Mouse (Mus musculus) MEL (cell line): ENCODE data around the gene Smarcb1. TPM values are rescaled to one million over a fixed set of nuclear protein-coding genes. Genes with fewer than 3 reads are reported as not detected.

Experiments
- DNase-seq: peaks from one replicate; pipeline ENCODE4 v3.0.0; 2011; ENCODE audit warnings: low read depth, low spot score
- H3K27ac ChIP-seq: 2 replicates; pipeline ENCODE4 v1.5.1; 2012; ENCODE audit warnings: low read depth, mild to moderate bottlenecking, control low read depth, low read length, moderate library complexity; ENCODE audit not compliant: control insufficient read depth
- H3K27me3 ChIP-seq, 2 experiments: fragments of 150-350 bp in 1 of 2; sonication (generic) in 1 of 2; 2 replicates each; pipeline ENCODE4 v1.6.1; 2012; ENCODE audit warnings: low read length in 2 of 2, mild to moderate bottlenecking in 2 of 2, improper control_type of control experiment in 1 of 2, moderate library complexity in 1 of 2; ENCODE audit not compliant: insufficient read depth in 2 of 2, control insufficient read depth in 1 of 2
- H3K36me3 ChIP-seq, 2 experiments: 2 replicates each; pipeline ENCODE4 v1.6.1; 2012 to 2014; ENCODE audit warnings: low read length in 2 of 2, improper control_type of control experiment in 1 of 2, inconsistent platforms in 1 of 2, mild to moderate bottlenecking in 1 of 2; ENCODE audit not compliant: insufficient read depth in 2 of 2, control insufficient read depth in 1 of 2
- H3K4me1 ChIP-seq, 2 experiments: fragments of 150-350 bp in 1 of 2; sonication (generic) in 1 of 2; 2 replicates each; pipeline ENCODE4 v1.6.1; 2012; ENCODE audit warnings: low read length in 2 of 2, improper control_type of control experiment in 1 of 2, mild to moderate bottlenecking in 1 of 2; ENCODE audit not compliant: insufficient read depth in 2 of 2, control insufficient read depth in 1 of 2
- H3K4me3 ChIP-seq, 2 experiments: fragments of 150-350 bp in 1 of 2; sonication (generic) in 1 of 2; 2 replicates each; pipeline ENCODE4 v1.5.1; 2012; ENCODE audit warnings: low read depth in 2 of 2, low read length in 2 of 2, mild to moderate bottlenecking in 2 of 2, moderate library complexity in 2 of 2, control low read depth in 1 of 2, improper control_type of control experiment in 1 of 2; ENCODE audit not compliant: control insufficient read depth in 1 of 2, insufficient read depth in 1 of 2
- H3K79me2 ChIP-seq: 2 replicates; pipeline ENCODE4 v1.6.1; 2012; ENCODE audit warnings: mild to moderate bottlenecking, low read length, moderate library complexity; ENCODE audit not compliant: control insufficient read depth, poor library complexity, insufficient read depth
- H3K9ac ChIP-seq: 2 replicates; pipeline ENCODE4 v1.6.1; 2012; ENCODE audit warnings: low read depth, mild to moderate bottlenecking, control low read depth, low read length, moderate library complexity; ENCODE audit not compliant: control insufficient read depth, poor library complexity, severe bottlenecking
- H3K9me3 ChIP-seq: fragments of 150-350 bp; sonication (generic); replicated peaks from 2 replicates; pipeline ENCODE4 v1.6.1; 2012; ENCODE audit warnings: mild to moderate bottlenecking, low read length, improper control_type of control experiment, moderate library complexity; ENCODE audit not compliant: insufficient read depth
- CHD2 ChIP-seq: IDR thresholded peaks from 2 replicates; pipeline ENCODE4 v1.6.1; 2011; ENCODE audit warnings: low read length, improper control_type of control experiment
- CTCF ChIP-seq, 3 experiments: IDR thresholded peaks in 2 of 3; conservative IDR thresholded peaks in 1 of 3; 2 replicates each; pipeline ENCODE4 v1.5.1; 2011 to 2012; ENCODE audit warnings: low read length in 3 of 3, low read depth in 2 of 3, mild to moderate bottlenecking in 2 of 3, improper control_type of control experiment in 1 of 3, inconsistent platforms in 1 of 3, mixed read lengths in 1 of 3, moderate library complexity in 1 of 3; ENCODE audit not compliant: control insufficient read depth in 1 of 3, insufficient read depth in 1 of 3, poor library complexity in 1 of 3, severe bottlenecking in 1 of 3
- E2F4 ChIP-seq: IDR thresholded peaks from 2 replicates; pipeline ENCODE4 v1.6.1; 2011; ENCODE audit warnings: low read depth, low read length, improper control_type of control experiment, borderline replicate concordance
- ELF1 ChIP-seq: IDR thresholded peaks from 2 replicates; pipeline ENCODE4 v1.6.1; 2014; ENCODE audit warnings: low read depth, mild to moderate bottlenecking, inconsistent platforms, low read length, improper control_type of control experiment, moderate library complexity
- EP300 ChIP-seq, 2 experiments: IDR thresholded peaks; 2 replicates each; pipeline ENCODE4 v1.6.1; 2011; ENCODE audit warnings: improper control_type of control experiment in 2 of 2, low read length in 2 of 2, low read depth in 1 of 2, mild to moderate bottlenecking in 1 of 2
- ETS1 ChIP-seq: IDR thresholded peaks from 2 replicates; pipeline ENCODE4 v1.6.1; 2012; ENCODE audit warnings: low read depth, mild to moderate bottlenecking, inconsistent platforms, low read length, improper control_type of control experiment, moderate library complexity
- MAX ChIP-seq: IDR thresholded peaks from 2 replicates; pipeline ENCODE4 v1.6.1; 2011; ENCODE audit warnings: low read length, improper control_type of control experiment
- MAZ ChIP-seq: IDR thresholded peaks from 2 replicates; pipeline ENCODE4 v1.6.1; 2012; ENCODE audit warnings: low read depth, mild to moderate bottlenecking, inconsistent platforms, low read length, improper control_type of control experiment
- MEF2A ChIP-seq: IDR thresholded peaks from 2 replicates; pipeline ENCODE4 v1.6.1; 2014; ENCODE audit warnings: low read depth, mild to moderate bottlenecking, inconsistent platforms, low read length, improper control_type of control experiment; ENCODE audit not compliant: poor library complexity, insufficient replicate concordance, severe bottlenecking; ENCODE audit errors: extremely low read depth
- MYB ChIP-seq: IDR thresholded peaks from 2 replicates; pipeline ENCODE4 v1.6.1; 2011; ENCODE audit warnings: mild to moderate bottlenecking, low read depth, low read length, improper control_type of control experiment
- RCOR1 ChIP-seq: IDR thresholded peaks from 2 replicates; pipeline ENCODE4 v1.6.1; 2012; ENCODE audit warnings: low read depth, mild to moderate bottlenecking, inconsistent platforms, low read length, improper control_type of control experiment
- SIN3A ChIP-seq: IDR thresholded peaks from 2 replicates; pipeline ENCODE4 v1.6.1; 2012; ENCODE audit warnings: low read length, improper control_type of control experiment, inconsistent platforms
- SMC3 ChIP-seq: IDR thresholded peaks from 2 replicates; pipeline ENCODE4 v1.6.1; 2011; ENCODE audit warnings: low read depth, low read length, improper control_type of control experiment
- TAL1 ChIP-seq: IDR thresholded peaks from 2 replicates; pipeline ENCODE4 v1.6.1; 2012; ENCODE audit warnings: mild to moderate bottlenecking, inconsistent platforms, low read length, moderate library complexity, mixed read lengths
- ZC3H11A ChIP-seq: IDR thresholded peaks from 2 replicates; pipeline ENCODE4 v1.6.1; 2012; ENCODE audit warnings: low read depth, mild to moderate bottlenecking, inconsistent platforms, low read length, improper control_type of control experiment
- ZMIZ1 ChIP-seq: IDR thresholded peaks from 2 replicates; pipeline ENCODE4 v1.6.1; 2012; ENCODE audit warnings: low read depth, mild to moderate bottlenecking, inconsistent platforms, low read length, improper control_type of control experiment, moderate library complexity
- polyA plus RNA-seq, 2 experiments: library from polyadenylated mRNA; stranded (reverse) in 1 of 2; unstranded in 1 of 2; fragments of >175 nt in 1 of 2; fragments of >200 nt in 1 of 2; gene quantifications; 2 replicates each; pipeline versions ENCODE4 v1.2.1 to v1.2.4; 2012; ENCODE audit warnings: low replicate concordance in 2 of 2, low read depth in 1 of 2; ENCODE audit not compliant: insufficient read length in 2 of 2, insufficient read depth in 1 of 2, missing spikeins in 1 of 2
- total RNA-seq: library from RNA; depleted of rRNA; stranded (reverse); fragments of 300-350 nt; gene quantifications from 2 replicates; pipeline ENCODE4 v1.2.3, GENCODE M21; 2012

Gene Smarcb1
- total and polyA plus RNA-seq, 3 experiments = 91.8 to 2,689 (median 117) TPM

DNA sequence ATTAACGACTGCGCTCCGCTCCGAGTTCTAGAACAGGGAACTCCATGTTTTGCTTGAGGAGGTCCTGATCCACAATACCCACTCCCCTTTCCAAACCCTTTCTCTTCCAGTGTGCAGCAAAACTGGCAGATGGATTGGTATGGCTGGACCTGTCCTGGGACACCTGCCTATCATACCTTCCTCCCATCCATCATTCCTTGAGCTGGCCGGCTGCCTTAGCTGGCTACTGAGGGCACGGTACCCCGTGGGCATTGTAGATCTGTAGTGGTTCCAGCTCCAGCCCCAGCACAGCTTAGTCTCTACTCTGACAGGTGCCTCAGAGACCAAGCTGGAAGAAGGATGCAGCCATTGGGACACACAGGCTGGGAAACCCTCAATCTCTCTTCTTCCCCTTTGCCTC is 9.9 kb upstream of the Smarcb1 start:
- Histone ChIP-seq H3K9ac (no peak overlapping the region), H3K79me2 (peaks cover 6% of the 10 kb centered on the region), H3K9me3 (no peaks in the 10 kb centered on the region), H3K4me3 (no peak overlapping the region), H3K27me3 (no peaks in the 10 kb centered on the region; a peak in 1 of 4 replicates), H3K4me1 (peaks cover 0 to 2% of the 10 kb centered on the region in 2 experiments; a peak in 1 of 4 replicates), H3K36me3 (peaks cover 0 to 2% of the 10 kb centered on the region in 2 experiments; a peak in 2 of 4 replicates), H3K27ac (no peak overlapping the region)
- TF ChIP-seq TAL1 (no peak), RCOR1 (no peak), ZC3H11A (no peak), CHD2 (no peak), ZMIZ1 (no peak), MEF2A (no peak), MAX (no peak), MYB (no peak), ETS1 (no peak), ELF1 (no peak), SIN3A (no peak), EP300 (IDR thresholded peaks at IDR 0.05; ENCODE audit: low read depth in 1 of 2, low read length in 2 of 2) (no peak)
- no peak for DNase-seq

DNA sequence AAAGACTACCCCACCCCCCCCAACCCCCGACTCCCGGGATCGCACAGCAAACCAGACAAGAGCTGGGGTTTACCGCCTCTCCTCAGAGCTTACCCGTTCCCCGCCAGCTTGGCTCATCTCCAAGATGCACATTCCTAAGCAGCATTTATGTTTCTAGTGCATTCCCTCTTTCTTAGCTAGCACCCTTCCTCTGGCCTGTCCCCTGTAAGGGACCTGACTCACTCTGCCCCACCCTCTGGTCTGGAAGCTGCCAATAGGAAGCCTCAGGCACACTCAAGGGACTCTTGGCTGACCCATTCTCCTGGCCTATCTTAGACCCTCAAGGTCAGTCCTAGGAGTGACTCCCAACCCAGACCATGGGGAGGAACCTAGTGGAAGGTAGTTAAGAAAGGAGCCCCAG is 8.9 kb upstream of the Smarcb1 start:
- TF ChIP-seq SMC3 (no peak), CHD2 (no peak)
- H3K27me3 ChIP-seq = no peaks in the 10 kb centered on the region; a peak in 1 of 4 replicates
- DNase-seq = no peak
- H3K9ac ChIP-seq = no peak overlapping the region
- H3K9me3 ChIP-seq = no peaks in the 10 kb centered on the region
- peaks cover 0 to 2% of the 10 kb centered on the region in 2 experiments; a peak in 1 of 4 replicates for H3K4me1 ChIP-seq
- H3K79me2 ChIP-seq = no peaks in the 10 kb centered on the region
- peaks cover 0 to 2% of the 10 kb centered on the region in 2 experiments; a peak in 1 of 4 replicates for H3K36me3 ChIP-seq
- H3K4me3 ChIP-seq = no peak overlapping the region
- H3K27ac ChIP-seq = no peak overlapping the region

DNA sequence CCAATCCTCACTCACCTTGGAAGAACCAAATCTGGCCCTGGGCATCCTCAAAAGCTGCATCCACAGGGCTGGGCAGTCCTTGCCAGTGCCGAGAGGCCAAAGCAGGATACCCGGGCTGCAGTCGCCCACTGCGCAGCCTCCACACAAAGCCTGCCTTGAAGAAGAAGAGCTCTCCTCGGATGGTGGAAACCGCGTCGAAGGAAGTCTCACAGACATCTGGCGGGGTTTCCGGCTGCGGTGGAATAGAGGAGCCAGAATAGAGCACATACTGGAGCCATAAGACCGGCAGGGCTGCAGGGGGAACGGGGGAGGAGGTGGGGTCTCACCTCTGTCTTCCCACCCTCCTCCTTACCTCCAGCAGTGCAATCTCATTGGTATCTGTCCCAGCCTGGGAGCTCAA is 5.0 kb upstream of the Smarcb1 start:
- TF ChIP-seq ZC3H11A (no peak), TAL1 (no peak), MAZ (no peak), MAX (no peak), MEF2A (no peak), E2F4 (no peak), CTCF (IDR thresholded peaks at IDR 0.05 in 2 of 3, conservative IDR thresholded peaks at IDR 0.05 in 1 of 3; ENCODE audit: control insufficient read depth in 1 of 3, insufficient read depth in 1 of 3, low read depth in 2 of 3, low read length in 3 of 3, poor library complexity in 1 of 3, severe bottlenecking in 1 of 3) (no peak)
- Histone ChIP-seq H3K4me3 (no peak overlapping the region), H3K27me3 (no peaks in the 10 kb centered on the region; a peak in 1 of 4 replicates), H3K4me1 (peaks cover 3 to 10% of the 10 kb centered on the region in 2 experiments; a peak in 3 of 4 replicates), H3K9me3 (no peaks in the 10 kb centered on the region), H3K27ac (no peak overlapping the region), H3K79me2 (peaks cover 3% of the 10 kb centered on the region; the same call in 1 of the 2 replicates), H3K9ac (no peak overlapping the region), H3K36me3 (peaks cover 0 to 5% of the 10 kb centered on the region in 2 experiments; a peak in 2 of 4 replicates)
- DNase-seq = no peak
